Mouse (Mus musculus): ENCODE results near the gene Usp32. TPM values are rescaled to one million over a fixed set of nuclear protein-coding genes. Genes with fewer than 3 reads are reported as not detected.

Usp32 gene
- polyA plus RNA-seq, 1 experiment from 2014 or later = 5.3 TPM

- no peak overlapping the region for H3K27ac ChIP-seq (ENCODE audit: poor library complexity, severe bottlenecking)
- WGBS = 89% methylated on average over 4 of the region's 4 CpGs
- H3K4me2 ChIP-seq = no peak overlapping the region
- H3K4me3 ChIP-seq = no peak overlapping the region
- H3K36me3 ChIP-seq = no peaks in the 10 kb centered on the region
- H3K4me1 ChIP-seq (replicated peaks) = peaks cover 34% of the 10 kb centered on the region
- no peaks in the 10 kb centered on the region for H3K9me3 ChIP-seq (replicated peaks)
- H3K27me3 ChIP-seq (replicated peaks) = peaks cover 20% of the 10 kb centered on the region
- no peak for ATAC-seq (ENCODE audit: insufficient number of reproducible peaks, low FRiP score)
- no peak overlapping the region for H3K9ac ChIP-seq
Measured at GRCm38 (mm10) chr11:84962536-84962935, 177.4 kb downstream of the Usp32 start.

- Histone ChIP-seq H3K27me3 (replicated peaks) (peaks cover 30% of the 10 kb centered on the region), H3K4me2 (no peak overlapping the region), H3K4me1 (replicated peaks) (peaks cover 29% of the 10 kb centered on the region), H3K9me3 (replicated peaks) (no peaks in the 10 kb centered on the region), H3K27ac (ENCODE audit: poor library complexity, severe bottlenecking) (no peak overlapping the region), H3K36me3 (no peaks in the 10 kb centered on the region), H3K9ac (no peak overlapping the region), H3K4me3 (no peak overlapping the region)
- 92% methylated on average over 4 of the region's 4 CpGs for WGBS
- ATAC-seq (ENCODE audit: insufficient number of reproducible peaks, low FRiP score) = no peak
Measured at GRCm38 (mm10) chr11:84961571-84961970, 178.4 kb downstream of the Usp32 start.

GRCm38 (mm10) chr11:84960780-84961179, 179.2 kb downstream of the Usp32 start:
- H3K36me3 ChIP-seq = no peaks in the 10 kb centered on the region
- H3K9ac ChIP-seq = no peak overlapping the region
- H3K4me3 ChIP-seq = no peak overlapping the region
- WGBS = 58% methylated on average over 6 of the region's 6 CpGs
- H3K27ac ChIP-seq (ENCODE audit: poor library complexity, severe bottlenecking) = no peak overlapping the region
- peaks cover 29% of the 10 kb centered on the region for H3K4me1 ChIP-seq (replicated peaks)
- H3K27me3 ChIP-seq (replicated peaks) = peaks cover 38% of the 10 kb centered on the region
- H3K9me3 ChIP-seq (replicated peaks) = no peaks in the 10 kb centered on the region
- ATAC-seq (ENCODE audit: insufficient number of reproducible peaks, low FRiP score) = no peak
- H3K4me2 ChIP-seq = no peak overlapping the region

- Histone ChIP-seq H3K36me3 (no peaks in the 10 kb centered on the region), H3K4me3 (no peak overlapping the region), H3K27ac (ENCODE audit: poor library complexity, severe bottlenecking) (no peak overlapping the region), H3K27me3 (replicated peaks) (peaks cover 39% of the 10 kb centered on the region), H3K9ac (no peak overlapping the region), H3K9me3 (replicated peaks) (no peaks in the 10 kb centered on the region), H3K4me1 (replicated peaks) (peaks cover 29% of the 10 kb centered on the region), H3K4me2 (peak overlapping the region; percentile 38)
- 41% methylated on average over 3 of the region's 3 CpGs for WGBS
- ATAC-seq (ENCODE audit: insufficient number of reproducible peaks, low FRiP score) = no peak
Measured at GRCm38 (mm10) chr11:84960291-84960690, 179.7 kb downstream of the Usp32 start.

- Histone ChIP-seq H3K9me3 (replicated peaks) (no peaks in the 10 kb centered on the region), H3K4me2 (peak overlapping the region; percentile 38), H3K4me3 (0 out of 2 replicates have a peak overlapping the region, but pooled peaks have one; percentile 2), H3K27me3 (replicated peaks) (peaks cover 39% of the 10 kb centered on the region), H3K4me1 (replicated peaks) (peaks cover 29% of the 10 kb centered on the region), H3K9ac (no peak overlapping the region), H3K36me3 (no peaks in the 10 kb centered on the region), H3K27ac (ENCODE audit: poor library complexity, severe bottlenecking) (no peak overlapping the region)
- 2% methylated on average over 9 of the region's 9 CpGs for WGBS
- no peak for ATAC-seq (ENCODE audit: insufficient number of reproducible peaks, low FRiP score)
Measured at GRCm38 (mm10) chr11:84959701-84960181, 180.2 kb downstream of the Usp32 start.

GRCm38 (mm10) chr11:84959181-84959580, 180.8 kb downstream of the Usp32 start:
- peaks cover 29% of the 10 kb centered on the region for H3K4me1 ChIP-seq (replicated peaks)

GRCm38 (mm10) chr11:84958271-84958630, 181.7 kb downstream of the Usp32 start:
- WGBS = 3% methylated on average over 11 of the region's 11 CpGs
- no peak overlapping the region for H3K27ac ChIP-seq (ENCODE audit: poor library complexity, severe bottlenecking)
- H3K9ac ChIP-seq = no peak overlapping the region
- H3K27me3 ChIP-seq (replicated peaks) = peaks cover 39% of the 10 kb centered on the region
- peak overlapping the region; percentile 32 for H3K4me3 ChIP-seq
- no peak for ATAC-seq (ENCODE audit: insufficient number of reproducible peaks, low FRiP score)
- H3K4me2 ChIP-seq = peak overlapping the region; percentile 61
- peaks cover 29% of the 10 kb centered on the region for H3K4me1 ChIP-seq (replicated peaks)
- H3K9me3 ChIP-seq (replicated peaks) = no peaks in the 10 kb centered on the region
- H3K36me3 ChIP-seq = no peaks in the 10 kb centered on the region

More at GRCm38 (mm10) chr11:84959181-84959580, 180.8 kb downstream of the Usp32 start:
- Histone ChIP-seq H3K27ac (ENCODE audit: poor library complexity, severe bottlenecking) (no peak overlapping the region), H3K9ac (no peak overlapping the region), H3K4me2 (peak overlapping the region; percentile 38), H3K36me3 (no peaks in the 10 kb centered on the region), H3K4me3 (no peak overlapping the region), H3K9me3 (replicated peaks) (no peaks in the 10 kb centered on the region), H3K27me3 (replicated peaks) (peaks cover 39% of the 10 kb centered on the region)
- 22% methylated on average over 5 of the region's 5 CpGs for WGBS
- no peak for ATAC-seq (ENCODE audit: insufficient number of reproducible peaks, low FRiP score)

GRCm38 (mm10) chr11:84957591-84958270, 182.2 kb downstream of the Usp32 start, which contains the start of gene Car4:
Car4 (plus strand) TSS chr11:84957786.
- no peak for ATAC-seq (ENCODE audit: insufficient number of reproducible peaks, low FRiP score)
- Histone ChIP-seq H3K27me3 (replicated peaks) (peaks cover 39% of the 10 kb centered on the region), H3K27ac (ENCODE audit: poor library complexity, severe bottlenecking) (no peak within 1 kb of the TSS), H3K4me1 (replicated peaks) (peaks cover 29% of the 10 kb centered on the region), H3K4me3 (peak within 1 kb of the TSS; percentile 32), H3K4me2 (peak within 1 kb of the TSS; percentile 61), H3K9me3 (replicated peaks) (no peaks in the 10 kb centered on the region), H3K9ac (no peak within 1 kb of the TSS), H3K36me3 (no peaks in the 10 kb centered on the region)
- under 1% methylated on average over 49 of the region's 49 CpGs for WGBS

GRCm38 (mm10) chr11:84957171-84957570, 182.8 kb downstream of the Usp32 start:
- Histone ChIP-seq H3K9ac (no peak overlapping the region), H3K4me2 (peak overlapping the region; percentile 61), H3K4me1 (replicated peaks) (peaks cover 29% of the 10 kb centered on the region), H3K36me3 (no peaks in the 10 kb centered on the region), H3K9me3 (replicated peaks) (no peaks in the 10 kb centered on the region), H3K4me3 (peak overlapping the region; percentile 32), H3K27ac (ENCODE audit: poor library complexity, severe bottlenecking) (no peak overlapping the region), H3K27me3 (replicated peaks) (peaks cover 39% of the 10 kb centered on the region)
- WGBS = 3% methylated on average over 15 of the region's 15 CpGs
- ATAC-seq (ENCODE audit: insufficient number of reproducible peaks, low FRiP score) = no peak

- Histone ChIP-seq H3K4me1 (replicated peaks) (peaks cover 29% of the 10 kb centered on the region), H3K27me3 (replicated peaks) (peaks cover 39% of the 10 kb centered on the region), H3K4me2 (no peak overlapping the region), H3K9me3 (replicated peaks) (no peaks in the 10 kb centered on the region), H3K36me3 (no peaks in the 10 kb centered on the region), H3K4me3 (no peak overlapping the region), H3K9ac (no peak overlapping the region), H3K27ac (ENCODE audit: poor library complexity, severe bottlenecking) (no peak overlapping the region)
- WGBS = 36% methylated on average over 5 of the region's 5 CpGs
- no peak for ATAC-seq (ENCODE audit: insufficient number of reproducible peaks, low FRiP score)
Measured at GRCm38 (mm10) chr11:84956400-84956799, 183.6 kb downstream of the Usp32 start.

- ATAC-seq (ENCODE audit: insufficient number of reproducible peaks, low FRiP score) = no peak
- Histone ChIP-seq H3K9me3 (replicated peaks) (no peaks in the 10 kb centered on the region), H3K4me3 (no peak overlapping the region), H3K4me2 (no peak overlapping the region), H3K27ac (ENCODE audit: poor library complexity, severe bottlenecking) (no peak overlapping the region), H3K27me3 (replicated peaks) (peaks cover 20% of the 10 kb centered on the region), H3K36me3 (no peaks in the 10 kb centered on the region), H3K9ac (no peak overlapping the region), H3K4me1 (replicated peaks) (peaks cover 3% of the 10 kb centered on the region; the same call in 1 of the 2 replicates)
- 22% methylated on average over 2 of the region's 2 CpGs for WGBS
Measured at GRCm38 (mm10) chr11:84952611-84953010, 187.3 kb downstream of the Usp32 start.

Data from heart, embryonic 12.5 days (tissue).